Mouse (Mus musculus): Measurements from ENCODE around the gene Wdr45.
"Not testable (repeated sequence)": the region's sequence is repeated elsewhere in the genome, so short reads cannot be mapped to it uniquely, and the experiment has no call there.

GRCm38 (mm10) chrX:7713764-7714134 is 384 bp upstream of the Wdr45 start:
- TF ChIP-seq GATA1 (IDR thresholded peaks at IDR 0.05; ENCODE audit: borderline replicate concordance, low read length); POLR2AphosphoS5 (IDR thresholded peaks at IDR 0.05; ENCODE audit: insufficient replicate concordance, low read depth, low read length); CTCF (IDR thresholded peaks at IDR 0.05; ENCODE audit: low read depth, low read length); GATA2 (IDR thresholded peaks at IDR 0.05; ENCODE audit: borderline replicate concordance, low read depth, low read length); TAL1 (conservative IDR thresholded peaks at IDR 0.05; ENCODE audit: low read depth, low read length): not testable (repeated sequence)
